Mouse (Mus musculus) kidney, embryonic 15.5 days (tissue): Measurements from ENCODE around the gene Ankrd33b. TPM values are rescaled to one million over a fixed set of nuclear protein-coding genes. Genes with fewer than 3 reads are reported as not detected.

ENCODE experiments used
- ATAC-seq: fragments of 200-750 bp; cut with Nextera tagmentation; replicated peaks from 2 replicates; pipeline ENCODE4 v1.8.0; 2017; ENCODE audit warnings: moderate TSS enrichment; ENCODE audit not compliant: low FRiP score
- H3K27ac ChIP-seq: fragments of 300-500 bp; sonication (generic); 2 replicates; pipeline ENCODE4 v1.5.1; 2015; ENCODE audit warnings: mild to moderate bottlenecking, inconsistent platforms
- H3K27me3 ChIP-seq: fragments of 300-500 bp; sonication (generic); 2 replicates; pipeline ENCODE4 v1.6.1; 2015; ENCODE audit warnings: inconsistent platforms
- H3K36me3 ChIP-seq: fragments of 300-500 bp; sonication (generic); 2 replicates; pipeline ENCODE4 v1.6.1; 2015; ENCODE audit warnings: inconsistent platforms
- H3K4me1 ChIP-seq: fragments of 300-500 bp; sonication (generic); 2 replicates; pipeline ENCODE4 v1.6.1; 2015; ENCODE audit warnings: inconsistent platforms
- H3K4me2 ChIP-seq: fragments of 300-500 bp; sonication (generic); 2 replicates; pipeline ENCODE4 v1.6.1; 2015; ENCODE audit warnings: moderate library complexity, mild to moderate bottlenecking, inconsistent platforms
- H3K4me3 ChIP-seq: fragments of 300-500 bp; sonication (generic); replicated peaks from 2 replicates; pipeline ENCODE4 v1.5.1; 2015; ENCODE audit warnings: mild to moderate bottlenecking, inconsistent platforms
- H3K9ac ChIP-seq: fragments of 300-500 bp; sonication (generic); 2 replicates; pipeline ENCODE4 v1.6.1; 2015; ENCODE audit warnings: mild to moderate bottlenecking, inconsistent platforms
- H3K9me3 ChIP-seq: fragments of 300-500 bp; sonication (generic); replicated peaks from 2 replicates; pipeline ENCODE4 v1.6.1; 2016; ENCODE audit warnings: inconsistent platforms
- WGBS: fragments of 180-500 bp; shearing (Covaris S2); methylation state at CpG from one replicate; pipeline ENCODE4 v1.1.7; 2015; ENCODE audit warnings: mixed read lengths; 5-methylcytosine and 5-hydroxymethylcytosine counted together
- polyA plus RNA-seq: library from polyadenylated mRNA; unstranded; fragments of >200 nt; fragmentation: Nextera tagmentation; extraction: Ambion mirVana; gene quantifications from 2 replicates; pipeline ENCODE4 v1.2.1, GENCODE M21; 2015

Gene Ankrd33b
- polyA plus RNA-seq, 1 experiment from 2014 or later: 6.2 TPM

GRCm38 (mm10) chr15:31348241-31348640 is 19.3 kb downstream of the Ankrd33b start:
- Histone ChIP-seq H3K27me3 (no peaks in the 10 kb centered on the region), H3K4me1 (peaks cover 10% of the 10 kb centered on the region), H3K9ac (no peak overlapping the region), H3K27ac (no peak overlapping the region), H3K4me2 (no peak overlapping the region), H3K4me3 (no peak overlapping the region), H3K36me3 (no peaks in the 10 kb centered on the region), H3K9me3 (no peaks in the 10 kb centered on the region)
- WGBS: 86% methylated on average over 5 of the region's 5 CpGs
- no peak for ATAC-seq

DNA sequence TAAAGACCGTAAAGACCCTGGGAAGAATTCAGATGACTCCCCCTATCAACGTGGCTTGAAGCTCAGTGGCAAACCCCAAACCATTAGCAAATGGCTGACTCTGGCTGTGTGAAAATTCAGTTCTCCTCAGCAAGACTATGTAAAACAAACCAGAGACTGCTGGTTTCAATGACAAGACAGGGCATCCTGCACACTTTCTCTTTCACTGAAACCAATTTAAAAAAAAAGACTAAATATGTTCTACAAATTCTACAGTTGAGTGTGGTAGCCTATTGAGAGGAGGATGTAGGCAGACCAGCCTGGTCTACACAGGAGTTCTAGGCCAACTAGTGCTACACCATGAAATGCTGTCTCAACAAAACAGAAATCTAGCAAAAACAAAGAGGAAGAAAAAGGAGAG is 21.0 kb downstream of the Ankrd33b start:
- H3K9me3 ChIP-seq: no peaks in the 10 kb centered on the region
- no peak overlapping the region for H3K27ac ChIP-seq
- ATAC-seq: no peak
- H3K4me3 ChIP-seq: no peak overlapping the region
- no peaks in the 10 kb centered on the region for H3K36me3 ChIP-seq
- H3K4me1 ChIP-seq: peaks cover 22% of the 10 kb centered on the region
- no peak overlapping the region for H3K4me2 ChIP-seq
- 62% methylated on average over 2 of the region's 2 CpGs for WGBS
- H3K9ac ChIP-seq: no peak overlapping the region
- no peaks in the 10 kb centered on the region for H3K27me3 ChIP-seq

GRCm38 (mm10) chr15:31345366-31345765 is 22.2 kb downstream of the Ankrd33b start:
- ATAC-seq: no peak
- H3K27me3 ChIP-seq: no peaks in the 10 kb centered on the region
- H3K9ac ChIP-seq: no peak overlapping the region
- H3K27ac ChIP-seq: no peak overlapping the region
- no peak overlapping the region for H3K4me2 ChIP-seq
- H3K4me3 ChIP-seq: no peak overlapping the region
- H3K36me3 ChIP-seq: no peaks in the 10 kb centered on the region
- H3K4me1 ChIP-seq: peaks cover 22% of the 10 kb centered on the region
- 74% methylated on average over 9 of the region's 9 CpGs for WGBS
- no peaks in the 10 kb centered on the region for H3K9me3 ChIP-seq

- Histone ChIP-seq H3K9ac (no peak overlapping the region), H3K27ac (no peak overlapping the region), H3K36me3 (no peaks in the 10 kb centered on the region), H3K4me3 (no peak overlapping the region), H3K9me3 (no peaks in the 10 kb centered on the region), H3K27me3 (no peaks in the 10 kb centered on the region), H3K4me1 (peaks cover 22% of the 10 kb centered on the region), H3K4me2 (no peak overlapping the region)
- WGBS: 80% methylated on average over 18 of the region's 18 CpGs
- no peak for ATAC-seq
These were observed 22.7 kb downstream of the Ankrd33b start for GRCm38 (mm10) chr15:31344811-31345211.

DNA sequence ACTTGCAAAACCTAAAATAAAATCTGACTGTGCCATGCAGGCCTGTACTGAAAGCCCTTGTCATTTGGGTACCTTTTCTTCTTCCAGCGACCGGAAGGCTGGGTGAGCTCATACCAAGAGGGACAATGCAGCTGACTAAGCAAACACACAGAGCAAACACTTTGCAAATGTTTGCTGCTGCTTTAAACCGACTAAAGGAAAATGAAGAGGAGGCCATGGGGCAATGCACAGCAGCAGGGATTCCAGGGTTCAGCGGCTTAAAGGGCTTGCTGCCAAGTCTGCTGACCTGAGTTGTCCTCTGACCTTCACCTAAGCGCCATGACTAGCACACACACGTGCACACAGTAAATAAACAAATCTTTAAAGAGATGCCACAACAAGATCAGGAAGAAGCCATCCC is 23.9 kb downstream of the Ankrd33b start:
- H3K4me1 ChIP-seq: peaks cover 22% of the 10 kb centered on the region
- H3K27ac ChIP-seq: peak overlapping the region; percentile 27; the same call in 1 of the 2 replicates
- no peak overlapping the region for H3K9ac ChIP-seq
- no peaks in the 10 kb centered on the region for H3K9me3 ChIP-seq
- H3K36me3 ChIP-seq: no peaks in the 10 kb centered on the region
- no peaks in the 10 kb centered on the region for H3K27me3 ChIP-seq
- WGBS: 21% methylated on average over 6 of the region's 6 CpGs
- H3K4me3 ChIP-seq: no peak overlapping the region
- peak; percentile 29 for ATAC-seq
- no peak overlapping the region for H3K4me2 ChIP-seq

DNA sequence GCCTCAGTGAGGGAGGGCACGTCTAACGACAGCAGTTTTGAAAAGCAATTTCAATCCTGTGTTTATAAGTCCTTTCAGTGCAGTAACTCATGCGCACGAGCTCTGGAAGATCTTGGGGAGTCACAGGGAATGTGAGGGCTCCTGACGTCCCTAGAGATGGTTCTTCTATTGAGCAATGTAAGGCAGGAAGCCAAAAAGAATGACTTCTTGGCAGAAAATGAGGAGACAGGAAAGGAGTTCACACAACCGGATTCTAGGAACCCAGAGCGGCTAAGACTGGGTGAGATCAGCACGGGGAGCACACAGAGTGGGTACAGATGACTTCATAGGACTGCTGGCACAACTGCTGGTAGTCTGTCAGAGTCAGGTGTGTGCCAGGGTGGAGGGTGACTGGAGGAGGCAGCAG is 25.0 kb downstream of the Ankrd33b start:
- Histone ChIP-seq H3K27ac (peak overlapping the region; percentile 48; the same call in 1 of the 2 replicates), H3K4me2 (no peak overlapping the region), H3K4me1 (peaks cover 22% of the 10 kb centered on the region), H3K27me3 (no peaks in the 10 kb centered on the region), H3K4me3 (no peak overlapping the region), H3K36me3 (no peaks in the 10 kb centered on the region), H3K9ac (no peak overlapping the region), H3K9me3 (no peaks in the 10 kb centered on the region)
- no peak for ATAC-seq
- WGBS: 42% methylated on average over 8 of the region's 8 CpGs

DNA sequence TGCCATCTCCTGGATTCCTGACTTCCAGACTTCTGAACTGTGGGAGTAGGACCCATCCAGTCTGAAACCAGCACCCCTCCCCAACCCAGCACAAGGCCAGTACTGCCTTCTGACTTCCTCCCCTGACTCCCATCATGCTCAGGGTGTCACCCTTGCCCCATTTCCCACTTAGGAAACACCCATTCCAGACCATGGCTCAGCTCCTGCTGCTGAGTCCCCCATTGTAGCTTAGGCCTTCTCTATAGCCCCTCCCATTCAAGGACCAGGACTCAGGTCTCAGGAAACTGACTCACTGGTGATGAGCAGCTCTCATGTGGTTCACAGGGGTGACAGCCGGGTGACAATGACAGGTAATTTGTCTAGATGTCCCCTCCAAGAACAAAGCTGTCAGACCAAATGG is 25.5 kb downstream of the Ankrd33b start:
- H3K4me1 ChIP-seq: peaks cover 22% of the 10 kb centered on the region
- H3K4me3 ChIP-seq: no peak overlapping the region
- no peak overlapping the region for H3K9ac ChIP-seq
- no peaks in the 10 kb centered on the region for H3K27me3 ChIP-seq
- 50% methylated on average over 1 of the region's 1 CpGs for WGBS
- H3K4me2 ChIP-seq: no peak overlapping the region
- no peak for ATAC-seq
- no peaks in the 10 kb centered on the region for H3K36me3 ChIP-seq
- 0 out of 2 replicates have a peak overlapping the region, but pooled peaks have one; percentile 48 for H3K27ac ChIP-seq
- no peaks in the 10 kb centered on the region for H3K9me3 ChIP-seq

DNA sequence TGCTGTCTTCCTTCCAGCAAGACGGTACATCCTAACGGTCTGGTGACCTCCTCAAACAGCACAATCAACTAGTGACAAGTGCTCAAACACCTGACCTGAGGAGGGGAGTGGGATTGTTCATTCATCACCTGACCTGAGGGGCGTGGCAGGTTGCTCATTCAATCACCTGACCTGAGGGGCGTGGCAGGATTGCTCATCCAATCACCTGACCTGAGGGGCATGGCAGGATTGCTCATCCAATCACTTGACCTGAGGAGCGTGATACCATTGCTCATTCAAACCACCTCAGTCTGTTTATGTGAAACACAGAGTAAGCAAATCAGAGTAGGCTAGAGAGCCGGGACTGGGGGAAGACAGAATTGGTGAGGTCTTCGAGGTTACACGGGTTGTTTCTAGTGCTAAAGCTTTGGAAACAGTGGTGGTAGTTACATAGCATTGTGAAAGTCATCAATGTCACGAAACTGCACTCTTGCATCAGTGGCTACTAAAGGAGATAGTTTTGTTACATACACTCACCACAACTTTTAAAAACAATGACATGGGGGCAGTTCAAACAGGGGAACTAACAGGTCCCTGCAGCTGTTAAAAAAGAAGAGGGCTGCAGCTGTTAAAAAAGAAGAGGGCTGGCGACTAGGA is 28.8 kb downstream of the Ankrd33b start:
- Histone ChIP-seq H3K9me3 (no peaks in the 10 kb centered on the region), H3K36me3 (no peaks in the 10 kb centered on the region), H3K9ac (no peak overlapping the region), H3K4me1 (peaks cover 18% of the 10 kb centered on the region), H3K4me2 (no peak overlapping the region), H3K4me3 (no peak overlapping the region), H3K27ac (no peak overlapping the region), H3K27me3 (no peaks in the 10 kb centered on the region)
- no peak for ATAC-seq
- WGBS: 72% methylated on average over 10 of the region's 10 CpGs

DNA sequence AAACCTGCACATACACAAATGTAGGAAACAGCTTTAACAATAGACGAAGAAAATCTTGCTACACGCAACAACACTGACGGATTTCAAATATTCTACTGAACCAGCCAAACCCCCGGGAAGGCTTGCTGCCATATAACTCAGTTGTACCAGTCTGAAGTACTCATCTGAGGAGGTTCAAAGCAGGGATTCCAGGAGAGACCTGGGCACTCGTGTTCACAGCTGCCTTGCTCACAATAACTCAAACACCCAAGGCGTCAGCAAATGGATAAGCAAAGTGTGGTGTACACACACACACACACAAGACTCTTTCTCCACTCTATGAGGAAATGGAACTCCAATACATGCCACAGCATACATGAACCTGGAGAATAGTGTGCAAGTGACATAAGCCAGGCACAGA is 29.5 kb downstream of the Ankrd33b start:
- H3K27me3 ChIP-seq: no peaks in the 10 kb centered on the region
- peaks cover 12% of the 10 kb centered on the region for H3K4me1 ChIP-seq
- no peak overlapping the region for H3K9ac ChIP-seq
- H3K27ac ChIP-seq: no peak overlapping the region
- H3K4me3 ChIP-seq: no peak overlapping the region
- H3K36me3 ChIP-seq: no peaks in the 10 kb centered on the region
- H3K9me3 ChIP-seq: no peaks in the 10 kb centered on the region
- ATAC-seq: no peak
- H3K4me2 ChIP-seq: no peak overlapping the region
- whole genome bisulfite sequencing: 82% methylated on average over 6 of the region's 6 CpGs

DNA sequence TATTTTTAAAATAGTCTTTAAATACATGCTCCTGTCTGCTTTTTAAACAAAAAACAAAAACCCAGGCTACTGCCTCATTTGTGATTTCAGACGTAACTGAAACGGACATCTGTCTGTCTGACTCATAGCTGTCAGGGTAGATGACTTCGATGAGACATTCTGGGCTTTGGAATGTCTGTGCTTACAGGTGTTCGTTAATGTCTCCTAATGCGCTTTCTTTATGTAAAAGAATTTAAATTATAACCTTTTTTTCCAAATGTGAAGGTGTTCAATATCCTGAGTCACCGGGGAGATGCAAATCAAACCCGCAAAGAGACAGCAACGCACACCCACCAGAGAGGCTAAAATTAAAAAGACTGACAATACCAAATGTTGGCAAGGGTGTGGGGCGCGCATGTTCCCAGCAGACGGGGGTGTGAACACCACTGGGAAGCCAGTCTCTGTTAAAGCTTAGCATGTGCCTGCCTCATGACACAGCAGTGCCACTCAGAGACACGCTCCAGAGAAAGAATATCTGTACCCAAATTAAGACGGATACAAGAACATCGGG is 30.3 kb downstream of the Ankrd33b start:
- H3K27me3 ChIP-seq: no peaks in the 10 kb centered on the region
- H3K9me3 ChIP-seq: no peaks in the 10 kb centered on the region
- H3K4me3 ChIP-seq: no peak overlapping the region
- no peaks in the 10 kb centered on the region for H3K36me3 ChIP-seq
- H3K9ac ChIP-seq: no peak overlapping the region
- WGBS: 86% methylated on average over 14 of the region's 14 CpGs
- H3K4me1 ChIP-seq: peaks cover 6% of the 10 kb centered on the region; the same call in 1 of the 2 replicates
- H3K27ac ChIP-seq: no peak overlapping the region
- H3K4me2 ChIP-seq: no peak overlapping the region
- no peak for ATAC-seq

- H3K27ac ChIP-seq: no peak overlapping the region
- no peak overlapping the region for H3K4me3 ChIP-seq
- H3K9ac ChIP-seq: no peak overlapping the region
- H3K27me3 ChIP-seq: no peaks in the 10 kb centered on the region
- 68% methylated on average over 4 of the region's 4 CpGs for WGBS
- no peaks in the 10 kb centered on the region for H3K9me3 ChIP-seq
- 0 out of 2 replicates have a peak, but pooled peaks cover 1% of the 10 kb centered on the region for H3K4me1 ChIP-seq
- H3K4me2 ChIP-seq: no peak overlapping the region
- no peak for ATAC-seq
- H3K36me3 ChIP-seq: no peaks in the 10 kb centered on the region
These were observed 30.8 kb downstream of the Ankrd33b start for GRCm38 (mm10) chr15:31336685-31337084.

- Histone ChIP-seq H3K27ac (no peak overlapping the region), H3K9ac (no peak overlapping the region), H3K4me1 (0 out of 2 replicates have a peak, but pooled peaks cover 3% of the 10 kb centered on the region), H3K27me3 (no peaks in the 10 kb centered on the region), H3K4me2 (no peak overlapping the region), H3K4me3 (no peak overlapping the region), H3K36me3 (no peaks in the 10 kb centered on the region), H3K9me3 (no peaks in the 10 kb centered on the region)
- no peak for ATAC-seq
- 95% methylated on average over 5 of the region's 5 CpGs for WGBS
These were observed 32.7 kb downstream of the Ankrd33b start for GRCm38 (mm10) chr15:31334829-31335228.
